8 mouse cellular contexts compared by ENCODE assay signal in the genomic region with DNA sequence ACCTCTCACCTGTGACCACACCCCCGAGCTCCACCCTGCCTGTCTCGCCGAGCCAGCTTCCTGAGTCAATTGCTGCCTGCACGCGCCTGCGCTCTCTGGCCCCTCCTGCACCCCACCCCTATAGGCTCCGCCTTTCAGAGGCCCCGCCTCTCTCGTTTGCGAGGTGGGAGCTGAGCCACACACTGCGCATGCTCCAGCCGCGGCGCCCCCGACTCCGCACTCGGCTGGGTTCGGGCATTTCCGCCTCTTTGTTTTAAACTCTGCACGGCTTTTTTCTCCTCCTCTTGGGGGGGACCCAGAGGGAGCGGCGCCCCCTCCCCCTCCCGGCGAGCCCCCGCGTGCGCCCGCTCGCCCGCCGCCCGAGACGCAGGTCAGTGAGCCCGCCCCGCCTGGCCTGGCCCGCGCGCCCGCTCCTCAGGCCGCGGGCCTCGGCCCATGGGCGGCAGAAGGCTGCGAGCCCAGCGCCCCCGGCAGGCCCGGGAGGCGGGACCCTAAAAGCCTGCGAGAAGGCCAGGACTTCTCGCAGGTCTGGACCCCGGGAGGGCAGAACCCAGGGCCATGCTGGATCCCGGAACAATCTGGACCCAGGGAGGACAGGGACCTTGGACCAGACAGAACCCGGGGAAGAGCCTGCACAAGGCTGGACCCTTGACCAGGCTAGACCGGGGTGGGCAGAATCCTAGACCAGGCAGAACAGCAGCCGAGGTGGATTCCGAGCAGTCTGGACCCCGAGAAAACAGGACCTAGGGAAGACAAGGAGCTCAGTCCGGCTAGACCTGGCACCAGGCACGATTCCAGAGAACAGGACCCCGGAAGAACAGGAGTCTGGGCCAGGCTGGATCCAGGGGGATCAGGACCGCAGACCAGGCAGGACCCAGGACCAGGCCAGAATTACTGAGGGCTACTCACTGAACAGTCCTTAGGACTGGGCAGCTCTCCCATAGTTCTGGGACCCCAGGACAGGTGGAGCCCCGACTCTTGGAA. TPM values are rescaled to one million over a fixed set of nuclear protein-coding genes. Genes with fewer than 3 reads are reported as not detected.
DNase-seq lines count a peak whose midpoint lies in the region; ATAC-seq lines count a peak whose summit lies in the region.

Gene Pcgf3, plus strand, starts transcription at position 151 of the 984 bp plus-strand sequence.

- WGBS in forebrain, embryonic 10.5 days: 1% methylated on average over 61 of the region's 62 CpGs
- under 1% methylated on average over 61 of the region's 62 CpGs for WGBS in heart, embryonic 16.5 days
- WGBS in liver, embryonic 15.5 days (ENCODE audit: insufficient replicate concordance): under 1% methylated on average over 62 of the region's 62 CpGs
- WGBS in neural tube, embryonic 12.5 days: under 1% methylated on average over 60 of the region's 62 CpGs

- peaks cover 21% of the 10 kb centered on the region for H3K27me3 ChIP-seq in forebrain, embryonic 10.5 days (ENCODE audit: poor library complexity, severe bottlenecking)
- no peaks in the 10 kb centered on the region for H3K27me3 ChIP-seq in heart, embryonic 16.5 days (ENCODE audit: control insufficient read depth, insufficient read depth, low read length)
- peaks cover 8% of the 10 kb centered on the region; the same call in 1 of the 2 replicates for H3K27me3 ChIP-seq in liver, embryonic 15.5 days
- H3K27me3 ChIP-seq in neural tube, embryonic 12.5 days (replicated peaks): no peaks in the 10 kb centered on the region

- ATAC-seq in CD4-positive, CD25-positive, alpha-beta regulatory T cell, adult 4 months: peak; percentile 97
- peak; percentile 98 for ATAC-seq in heart, embryonic 16.5 days (replicated peaks; ENCODE audit: extremely low read depth, insufficient read depth, low FRiP score)
- peak; percentile 94 for ATAC-seq in liver, embryonic 15.5 days (ENCODE audit: insufficient read depth)
- peak; percentile 97 for ATAC-seq in neural tube, embryonic 12.5 days (ENCODE audit: low FRiP score, low read depth)

- H3K9me3 ChIP-seq in forebrain, embryonic 10.5 days: no peaks in the 10 kb centered on the region
- no peaks in the 10 kb centered on the region for H3K9me3 ChIP-seq in heart, embryonic 16.5 days (replicated peaks; ENCODE audit: control insufficient read depth, low read length)
- H3K9me3 ChIP-seq in liver, embryonic 15.5 days (replicated peaks): no peaks in the 10 kb centered on the region
- H3K9me3 ChIP-seq in neural tube, embryonic 12.5 days: no peaks in the 10 kb centered on the region

- H3K9ac ChIP-seq in heart, embryonic 16.5 days (ENCODE audit: low read length): peak within 1 kb of the TSS; percentile 99
- H3K9ac ChIP-seq in liver, embryonic 15.5 days: peak within 1 kb of the TSS; percentile 97
- peak within 1 kb of the TSS; percentile 99 for H3K9ac ChIP-seq in neural tube, embryonic 12.5 days

- peaks cover 16% of the 10 kb centered on the region for H3K36me3 ChIP-seq in forebrain, embryonic 10.5 days (replicated peaks)
- H3K36me3 ChIP-seq in heart, embryonic 16.5 days (ENCODE audit: control insufficient read depth, insufficient read depth): no peaks in the 10 kb centered on the region; the same call in 1 of the 2 replicates
- H3K36me3 ChIP-seq in liver, embryonic 15.5 days (replicated peaks): no peaks in the 10 kb centered on the region
- H3K36me3 ChIP-seq in neural tube, embryonic 12.5 days: no peaks in the 10 kb centered on the region

- peak within 1 kb of the TSS; percentile 97 for H3K27ac ChIP-seq in forebrain, embryonic 10.5 days
- peak within 1 kb of the TSS; percentile 73 for H3K27ac ChIP-seq in heart, embryonic 16.5 days (ENCODE audit: low read length)
- peak within 1 kb of the TSS; percentile 85 for H3K27ac ChIP-seq in liver, embryonic 15.5 days (replicated peaks)
- H3K27ac ChIP-seq in neural tube, embryonic 12.5 days: peak within 1 kb of the TSS; percentile 70

- H3K4me3 ChIP-seq in forebrain, embryonic 10.5 days: peak within 1 kb of the TSS; percentile 91
- peak within 1 kb of the TSS; percentile 99 for H3K4me3 ChIP-seq in heart, embryonic 16.5 days (ENCODE audit: low read length)
- peak within 1 kb of the TSS; percentile 87 for H3K4me3 ChIP-seq in liver, embryonic 15.5 days (replicated peaks)
- H3K4me3 ChIP-seq in neural tube, embryonic 12.5 days: peak within 1 kb of the TSS; percentile 91

- DNase-seq in c-Kit-negative CD71-positive TER-119-positive erythroid progenitor cells, embryonic 14.5 days (ENCODE audit: low read depth, low spot score): peak; percentile 90
- peak; percentile 97 for DNase-seq in forebrain, embryonic 10.5 days (ENCODE audit: extremely low spot score, low spot score)
- peak; percentile 99 for DNase-seq in kidney, postnatal 36 days
- DNase-seq in telencephalon, adult 2 months (ENCODE audit: low read depth, low spot score): peak; percentile 89

- H3K4me2 ChIP-seq in heart, embryonic 16.5 days (ENCODE audit: low read depth, low read length): peak within 1 kb of the TSS; percentile 96
- H3K4me2 ChIP-seq in liver, embryonic 15.5 days: peak within 1 kb of the TSS; percentile 88
- peak within 1 kb of the TSS; percentile 99 for H3K4me2 ChIP-seq in neural tube, embryonic 12.5 days (replicated peaks)

- H3K4me1 ChIP-seq in forebrain, embryonic 10.5 days: peaks cover 37% of the 10 kb centered on the region
- H3K4me1 ChIP-seq in heart, embryonic 16.5 days (ENCODE audit: control insufficient read depth, insufficient read depth, low read length): peaks cover 40% of the 10 kb centered on the region
- H3K4me1 ChIP-seq in liver, embryonic 15.5 days (replicated peaks): peaks cover 54% of the 10 kb centered on the region
- H3K4me1 ChIP-seq in neural tube, embryonic 12.5 days: peaks cover 29% of the 10 kb centered on the region

RNA-seq across cellular contexts. Expression of gene Pcgf3, which starts in this region (rescaled TPM):
- polyA plus RNA-seq in CD4-positive, CD25-positive, alpha-beta regulatory T cell, adult 4 months (2017; shearing (Covaris generic)): 1 to 10 TPM; 3.2 to 3.6 TPM
- polyA plus RNA-seq in forebrain, embryonic 10.5 days (2016; fragmentation: Nextera tagmentation; extraction: Ambion mirVana): 20.0 and 21.1 TPM in 2 replicates
- 16.3 and 18.3 TPM in 2 replicates for polyA plus RNA-seq in heart, embryonic 16.5 days (2015; fragmentation: Nextera tagmentation; extraction: Ambion mirVana)
- polyA plus RNA-seq in liver, embryonic 15.5 days (2015; fragmentation: Nextera tagmentation; extraction: Ambion mirVana): 5.3 and 5.8 TPM in 2 replicates
- polyA plus RNA-seq in neural tube, embryonic 12.5 days (2016; fragmentation: Nextera tagmentation; extraction: Ambion mirVana): 34.2 and 35.8 TPM in 2 replicates

Comparison
In these comparisons a context has a peak if more than half of its experiments do, and no peak if none do; other contexts are left out.
1. Peak in every context shown above with its lines: DNase-seq, ATAC-seq, H3K4me3 ChIP-seq and H3K27ac ChIP-seq.